Mouse (Mus musculus) CH12.LX (cell line): ENCODE results near the gene Olfr1281. TPM values are rescaled to one million over a fixed set of nuclear protein-coding genes. Genes with fewer than 3 reads are reported as not detected.
"Not testable (repeated sequence)": the region's sequence is repeated elsewhere in the genome, so short reads cannot be mapped to it uniquely, and the experiment has no call there.

Experiments used
- DNase-seq: peaks from one replicate; pipeline ENCODE4 v3.0.0-alpha.2; 2013; ENCODE audit errors: extremely low read depth
- H3K27ac ChIP-seq: 2 replicates; pipeline ENCODE4 v1.5.1; 2012; ENCODE audit warnings: low read depth, mild to moderate bottlenecking, control low read depth, moderate library complexity; ENCODE audit not compliant: insufficient read depth
- H3K27me3 ChIP-seq: replicated peaks from 2 replicates; pipeline ENCODE3; 2012; ENCODE audit warnings: inconsistent platforms
- H3K36me3 ChIP-seq, 2 experiments: replicated peaks in 1 of 2; 2 replicates each; pipeline versions ENCODE3 to v1.6.1; 2012; ENCODE audit warnings: inconsistent platforms in 1 of 2, low read length in 1 of 2, mild to moderate bottlenecking in 1 of 2, mixed read lengths in 1 of 2, moderate library complexity in 1 of 2; ENCODE audit not compliant: control insufficient read depth in 1 of 2, insufficient read depth in 1 of 2
- H3K4me1 ChIP-seq, 2 experiments: 2 replicates each; pipeline ENCODE4 v1.6.1; 2012; ENCODE audit warnings: inconsistent platforms in 1 of 2, moderate library complexity in 1 of 2; ENCODE audit not compliant: insufficient read depth in 2 of 2, control insufficient read depth in 1 of 2
- H3K4me2 ChIP-seq: 2 replicates; pipeline ENCODE4 v1.6.1; 2012; ENCODE audit warnings: low read depth, mild to moderate bottlenecking, control low read depth; ENCODE audit not compliant: poor library complexity, insufficient read depth, severe bottlenecking
- H3K4me3 ChIP-seq, 3 experiments: fragments of 150-350 bp in 1 of 3; sonication (generic) in 1 of 3; replicated peaks in 1 of 3; 2 replicates each; pipeline versions ENCODE3 to v1.5.1; 2011 to 2012; ENCODE audit warnings: low read depth in 2 of 3, low read length in 2 of 3, mild to moderate bottlenecking in 2 of 3, moderate library complexity in 2 of 3, control low read depth in 1 of 3, improper control_type of control experiment in 1 of 3, inconsistent platforms in 1 of 3, mixed read lengths in 1 of 3; ENCODE audit not compliant: poor library complexity in 1 of 3
- H3K79me2 ChIP-seq: replicated peaks from 2 replicates; pipeline ENCODE4 v1.6.1; 2012; ENCODE audit warnings: mild to moderate bottlenecking, moderate library complexity; ENCODE audit not compliant: control insufficient read depth, poor library complexity, insufficient read depth, severe bottlenecking; ENCODE audit errors: extremely low read depth
- H3K9ac ChIP-seq: 2 replicates; pipeline ENCODE4 v1.6.1; 2012; ENCODE audit warnings: low read depth, mild to moderate bottlenecking, control low read depth, moderate library complexity; ENCODE audit not compliant: insufficient read depth
- H3K9me3 ChIP-seq: replicated peaks from 2 replicates; pipeline ENCODE3; 2012; ENCODE audit warnings: low read length, inconsistent platforms, mixed read lengths
- E2F4 ChIP-seq: IDR thresholded peaks from 2 replicates; pipeline ENCODE4 v1.6.1; 2011; ENCODE audit warnings: low read depth, low read length, improper control_type of control experiment; ENCODE audit not compliant: insufficient replicate concordance
- ELF1 ChIP-seq: IDR thresholded peaks from 2 replicates; pipeline ENCODE4 v1.6.1; 2014; ENCODE audit warnings: low read depth, mild to moderate bottlenecking, inconsistent platforms, low read length, improper control_type of control experiment
- JUN ChIP-seq: IDR thresholded peaks from 2 replicates; pipeline ENCODE4 v1.6.1; 2011; ENCODE audit warnings: low read depth, mild to moderate bottlenecking, low read length, improper control_type of control experiment, moderate library complexity; ENCODE audit not compliant: insufficient read depth
- MAFK ChIP-seq: IDR thresholded peaks from 2 replicates; pipeline ENCODE4 v1.6.1; 2011; ENCODE audit warnings: low read length, improper control_type of control experiment; ENCODE audit not compliant: insufficient replicate concordance
- MXI1 ChIP-seq: IDR thresholded peaks from 2 replicates; pipeline ENCODE4 v1.6.1; 2011; ENCODE audit warnings: mild to moderate bottlenecking, low read depth, low read length, improper control_type of control experiment
- NRF1 ChIP-seq: IDR thresholded peaks from 2 replicates; pipeline ENCODE4 v1.6.1; 2014; ENCODE audit warnings: low read depth, mild to moderate bottlenecking, inconsistent platforms, low read length, improper control_type of control experiment, moderate library complexity
- UBTF ChIP-seq: IDR thresholded peaks from 2 replicates; pipeline ENCODE4 v1.6.1; 2012; ENCODE audit warnings: low read depth, mild to moderate bottlenecking, inconsistent platforms, low read length, improper control_type of control experiment, moderate library complexity
- dilution Hi-C: fragments of 300-500 bp; cut with MboI; formaldehyde crosslinking; loops from 2 replicates; pipeline ENCODE4 v1.14.3; 2020; ENCODE audit warnings: low sequenced_read_pairs; ENCODE audit not compliant: extremely low pct_unique_long_range_greater_than_20kb, extremely low pct_ligation_motif_present
- in situ Hi-C: fragments of 300-500 bp; cut with MboI; formaldehyde crosslinking; loops from 3 replicates; pipeline ENCODE4 v1.14.3; 2019; ENCODE audit warnings: low sequenced_read_pairs, low pct_ligation_motif_present, low pct_unique_long_range_greater_than_20kb, mixed read lengths
- polyA plus RNA-seq: library from polyadenylated mRNA; unstranded; fragments of >175 nt; gene quantifications from 2 replicates; pipeline ENCODE4 v1.2.1, GENCODE M21; 2012; ENCODE audit warnings: low read depth; ENCODE audit not compliant: insufficient read length
- total RNA-seq, 2 experiments: library from RNA; depleted of rRNA; stranded (reverse); fragments of 300-350 nt in 1 of 2; fragments of >200 nt in 1 of 2; gene quantifications; 2 replicates each; pipeline ENCODE4 v1.2.3; 2012 to 2014

The Olfr1281 gene
- total and polyA plus RNA-seq, 3 experiments = not detected

DNA sequence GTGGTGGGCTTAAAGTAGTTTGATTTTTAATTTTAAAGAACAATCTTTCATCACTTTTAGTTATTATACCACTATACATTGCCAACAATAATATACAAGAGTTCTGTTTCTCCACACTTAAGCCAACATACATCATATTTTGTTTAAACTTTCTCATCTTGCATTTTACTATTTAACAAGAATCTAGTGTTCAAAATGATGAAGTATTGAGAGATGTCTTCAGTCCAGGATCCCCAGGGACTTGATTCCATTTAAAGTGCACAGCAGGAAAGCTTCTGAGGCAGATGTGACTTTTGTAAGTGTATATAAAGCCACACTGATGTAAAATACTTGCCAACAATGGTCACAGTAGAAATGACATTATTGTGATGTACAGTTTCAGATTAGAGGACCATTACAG is 12.6 kb upstream of the Olfr1281 start, which contains the start of gene Olfr1280:
Gene Olfr1280 (plus strand): TSS at position 301 of the 400 bp plus-strand sequence.
- no peaks in the 10 kb centered on the region for H3K27me3 ChIP-seq
- H3K4me3 ChIP-seq = no peak within 1 kb of the TSS
- peaks cover 24% of the 10 kb centered on the region for H3K9me3 ChIP-seq
- no peak within 1 kb of the TSS for H3K27ac ChIP-seq
- no peak for TF ChIP-seq UBTF
- H3K9ac ChIP-seq = no peak within 1 kb of the TSS
- dilution Hi-C loops = no loop called here
- no peak for DNase-seq
- no peaks in the 10 kb centered on the region for H3K4me1 ChIP-seq
- H3K36me3 ChIP-seq = no peaks in the 10 kb centered on the region
- in situ Hi-C loops = no loop called here
- no peak within 1 kb of the TSS for H3K4me2 ChIP-seq
- H3K79me2 ChIP-seq = no peaks in the 10 kb centered on the region

DNA sequence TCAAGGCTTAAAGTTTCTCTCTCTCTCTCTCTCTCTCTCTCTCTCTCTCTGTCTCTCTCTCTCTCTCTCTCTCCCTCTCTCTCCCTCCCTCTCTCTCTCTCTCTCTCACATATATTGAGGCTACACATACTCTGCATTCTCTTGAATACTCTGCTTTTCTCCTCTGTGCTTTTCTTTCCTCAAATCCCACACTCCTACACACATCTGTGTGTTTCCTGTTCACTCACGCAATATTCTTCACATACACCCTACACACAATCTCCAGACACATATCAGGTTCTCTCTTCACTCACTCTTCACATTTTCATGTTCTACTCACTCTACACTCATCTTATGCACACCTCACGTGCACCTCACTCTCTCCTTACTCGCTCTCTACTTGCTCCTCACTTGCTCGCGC is 7.4 kb downstream of the Olfr1281 start:
- H3K4me2 ChIP-seq, DNase-seq, H3K9me3 ChIP-seq, H3K27me3 ChIP-seq, H3K4me3 ChIP-seq, H3K9ac ChIP-seq, dilution Hi-C loops, H3K27ac ChIP-seq, H3K36me3 ChIP-seq, in situ Hi-C loops, H3K4me1 ChIP-seq, H3K79me2 ChIP-seq: not testable (repeated sequence)

DNA sequence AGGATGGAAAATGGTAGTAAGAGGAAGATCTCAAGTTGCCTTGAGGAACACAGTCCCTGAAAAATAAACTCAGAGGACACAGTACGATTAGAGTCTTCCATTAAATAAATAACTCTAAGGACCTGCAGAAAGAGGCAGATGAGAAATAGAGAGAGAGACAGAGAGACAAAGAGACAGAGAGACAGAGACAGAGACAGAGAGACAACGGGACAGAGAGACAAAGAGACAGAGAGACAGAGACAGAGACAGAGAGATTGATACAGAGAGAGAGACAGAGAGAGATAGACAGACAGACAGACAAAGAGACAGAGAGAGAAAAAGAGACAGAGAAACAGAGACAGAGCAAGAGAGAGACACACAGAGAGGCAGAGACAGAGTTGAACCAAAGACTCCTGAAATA is 9.7 kb downstream of the Olfr1281 start, which contains the start of gene Olfr1282:
Gene Olfr1282 (minus strand): TSS at position 101 of the 400 bp plus-strand sequence.
- no peak for DNase-seq
- TF ChIP-seq JUN (no peak), NRF1 (no peak), MAFK (no peak), MXI1 (no peak), ELF1 (no peak)
- Histone ChIP-seq H3K9me3 (peaks cover 3% of the 10 kb centered on the region), H3K27me3 (no peaks in the 10 kb centered on the region), H3K79me2 (no peaks in the 10 kb centered on the region), H3K27ac (no peak within 1 kb of the TSS), H3K9ac (no peak within 1 kb of the TSS), H3K4me1 (no peaks in the 10 kb centered on the region), H3K36me3 (no peaks in the 10 kb centered on the region), H3K4me2 (no peak within 1 kb of the TSS), H3K4me3 (no peak within 1 kb of the TSS)
- dilution Hi-C loops = no loop called here
- in situ Hi-C loops = no loop called here

DNA sequence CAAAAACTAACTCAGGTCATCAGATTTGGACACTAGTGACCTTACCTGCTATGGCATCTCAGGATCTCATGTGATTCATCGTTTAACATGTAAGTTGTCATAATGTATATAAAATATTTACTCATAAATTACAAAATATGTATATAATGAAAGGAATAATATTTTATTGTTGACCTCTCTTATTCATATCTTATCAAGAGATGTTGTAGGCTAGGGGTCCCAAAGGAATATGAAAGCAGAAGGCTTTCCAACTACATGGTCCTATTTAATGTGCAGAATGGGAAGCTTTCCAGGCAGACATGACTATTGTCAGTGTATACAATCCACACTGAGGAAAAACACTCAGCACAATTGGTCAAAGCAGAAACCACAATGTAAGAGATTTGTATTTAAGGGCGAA is 40.2 kb downstream of the Olfr1281 start, which contains the start of gene Olfr1283:
Gene Olfr1283 (plus strand): TSS at position 301 of the 400 bp plus-strand sequence.
- no peak for DNase-seq
- no peak for TF ChIP-seq E2F4
- no peak within 1 kb of the TSS for H3K4me3 ChIP-seq
- no peak within 1 kb of the TSS for H3K4me2 ChIP-seq
- no peaks in the 10 kb centered on the region for H3K36me3 ChIP-seq
- no peak within 1 kb of the TSS for H3K27ac ChIP-seq
- dilution Hi-C loops = no loop called here
- no peaks in the 10 kb centered on the region for H3K4me1 ChIP-seq
- no peaks in the 10 kb centered on the region for H3K9me3 ChIP-seq
- no peaks in the 10 kb centered on the region for H3K27me3 ChIP-seq
- no peak within 1 kb of the TSS for H3K9ac ChIP-seq
- no peaks in the 10 kb centered on the region for H3K79me2 ChIP-seq
- in situ Hi-C loops = no loop called here
